Mouse (Mus musculus) myocyte (in vitro differentiated cells): ENCODE measurements around the gene Cacna2d3.

Experiments
- CEBPB ChIP-seq: IDR thresholded peaks from 2 replicates; pipeline ENCODE4 v1.6.1; 2011; ENCODE audit warnings: mild to moderate bottlenecking, moderate library complexity; ENCODE audit not compliant: poor library complexity, insufficient read depth, severe bottlenecking
- E2F4 ChIP-seq: IDR thresholded peaks from one replicate; pipeline ENCODE4 v1.6.1; 2011; ENCODE audit warnings: mild to moderate bottlenecking, control low read depth, moderate library complexity; ENCODE audit not compliant: insufficient read depth
- MYOD1 ChIP-seq, 3 experiments: IDR thresholded peaks; one replicate each; pipeline ENCODE4 v1.6.1; 2011; ENCODE audit warnings: control low read depth in 2 of 3, low read depth in 2 of 3, mild to moderate bottlenecking in 2 of 3, moderate library complexity in 1 of 3; ENCODE audit not compliant: insufficient read length in 2 of 3, control insufficient read depth in 1 of 3
- POLR2A ChIP-seq: IDR thresholded peaks from one replicate; pipeline ENCODE4 v1.6.1; 2011; ENCODE audit warnings: low read depth, mild to moderate bottlenecking, control low read depth, moderate library complexity; ENCODE audit not compliant: insufficient read length
- POLR2AphosphoS2 ChIP-seq: IDR thresholded peaks from one replicate; pipeline ENCODE4 v1.6.1; 2011; ENCODE audit warnings: low read depth, control low read depth; ENCODE audit not compliant: insufficient read length
- TCF12 ChIP-seq: IDR thresholded peaks from one replicate; pipeline ENCODE4 v1.6.1; 2011; ENCODE audit warnings: mild to moderate bottlenecking, control low read depth; ENCODE audit not compliant: poor library complexity, insufficient read depth, severe bottlenecking
- USF1 ChIP-seq: IDR thresholded peaks from one replicate; pipeline ENCODE4 v1.6.1; 2011; ENCODE audit warnings: low read depth, mild to moderate bottlenecking, control low read depth, moderate library complexity

GRCm38 (mm10) chr14:29137614-29138013 lies 584.0 kb downstream of the Cacna2d3 start:
- no peak for TF ChIP-seq POLR2A
- TF ChIP-seq E2F4 = no peak
- no peak for TF ChIP-seq POLR2AphosphoS2
- TF ChIP-seq CEBPB = no peak
- no peak for TF ChIP-seq USF1
- no peak for TF ChIP-seq MYOD1 (IDR thresholded peaks at IDR 0.05; ENCODE audit: control insufficient read depth in 1 of 3, insufficient read length in 2 of 3, low read depth in 2 of 3)
- TF ChIP-seq TCF12 = no peak
